Mouse (Mus musculus) lung, embryonic 15.5 days (tissue): Measurements from ENCODE around the gene Capn15. TPM values are rescaled to one million over a fixed set of nuclear protein-coding genes. Genes with fewer than 3 reads are reported as not detected.

ENCODE experiments used
- ATAC-seq: fragments of 200-750 bp; cut with Nextera tagmentation; 2 replicates; pipeline ENCODE4 v1.8.0; 2017; ENCODE audit warnings: moderate number of reproducible peaks, borderline replicate concordance; ENCODE audit not compliant: low FRiP score, low TSS enrichment; ENCODE audit errors: extremely low read depth
- H3K27ac ChIP-seq: fragments of 300-500 bp; sonication (generic); 2 replicates; pipeline ENCODE4 v1.5.1; 2015; ENCODE audit warnings: moderate library complexity, mild to moderate bottlenecking, inconsistent platforms
- H3K27me3 ChIP-seq: fragments of 300-500 bp; sonication (generic); 2 replicates; pipeline ENCODE4 v1.6.1; 2015; ENCODE audit warnings: inconsistent platforms
- H3K36me3 ChIP-seq: fragments of 300-500 bp; sonication (generic); 2 replicates; pipeline ENCODE4 v1.6.1; 2015; ENCODE audit warnings: inconsistent platforms
- H3K4me1 ChIP-seq: fragments of 300-500 bp; sonication (generic); 2 replicates; pipeline ENCODE4 v1.6.1; 2015; ENCODE audit warnings: inconsistent platforms
- H3K4me2 ChIP-seq: fragments of 300-500 bp; sonication (generic); 2 replicates; pipeline ENCODE4 v1.6.1; 2015; ENCODE audit warnings: inconsistent platforms, mild to moderate bottlenecking, moderate library complexity
- H3K4me3 ChIP-seq: fragments of 300-500 bp; sonication (generic); 2 replicates; pipeline ENCODE4 v1.5.1; 2015; ENCODE audit warnings: mild to moderate bottlenecking, inconsistent platforms
- H3K9ac ChIP-seq: fragments of 300-500 bp; sonication (generic); 2 replicates; pipeline ENCODE4 v1.6.1; 2015; ENCODE audit warnings: inconsistent platforms
- H3K9me3 ChIP-seq: fragments of 300-500 bp; sonication (generic); 2 replicates; pipeline ENCODE4 v1.6.1; 2016; ENCODE audit warnings: inconsistent platforms
- WGBS: fragments of 180-500 bp; shearing (Covaris S2); methylation state at CpG from one replicate; pipeline ENCODE4 v1.1.7; 2015; 5-methylcytosine and 5-hydroxymethylcytosine counted together
- polyA plus RNA-seq: library from polyadenylated mRNA; unstranded; fragments of >200 nt; fragmentation: Nextera tagmentation; extraction: Ambion mirVana; gene quantifications from 2 replicates; pipeline ENCODE4 v1.2.1, GENCODE M21; 2015

Gene Capn15
- polyA plus RNA-seq, 1 experiment from 2014 or later, result 21.9 TPM

DNA sequence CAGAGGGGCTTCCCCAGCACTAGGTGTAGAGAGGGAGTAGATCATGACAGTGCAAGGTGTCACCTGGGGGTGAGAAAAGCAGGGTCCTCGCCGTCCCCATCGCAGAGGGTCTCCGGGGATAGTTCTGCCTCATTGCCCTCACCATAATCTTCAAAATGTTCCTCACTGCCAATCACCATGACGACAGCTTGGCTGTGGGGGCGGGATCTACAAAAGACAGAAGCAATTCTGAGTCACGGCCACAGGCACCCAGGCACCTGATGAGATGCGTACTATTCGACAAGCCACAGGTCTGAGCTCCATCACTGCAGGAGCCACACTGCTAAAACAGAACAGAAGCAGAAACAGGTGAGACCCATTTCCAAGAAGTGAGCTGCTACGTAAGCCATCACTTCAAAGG, 28.1 kb upstream of the Capn15 start:
- ATAC-seq, result no peak
- peaks cover 5% of the 10 kb centered on the region; the same call in 1 of the 2 replicates for H3K4me1 ChIP-seq
- H3K27ac ChIP-seq, result no peak overlapping the region
- no peak overlapping the region for H3K4me2 ChIP-seq
- H3K4me3 ChIP-seq, result no peak overlapping the region
- 83% methylated on average over 10 of the region's 10 CpGs for WGBS
- H3K36me3 ChIP-seq, result peaks cover 20% of the 10 kb centered on the region; the same call in 1 of the 2 replicates
- no peak overlapping the region for H3K9ac ChIP-seq
- H3K9me3 ChIP-seq, result no peaks in the 10 kb centered on the region
- H3K27me3 ChIP-seq, result no peaks in the 10 kb centered on the region

DNA sequence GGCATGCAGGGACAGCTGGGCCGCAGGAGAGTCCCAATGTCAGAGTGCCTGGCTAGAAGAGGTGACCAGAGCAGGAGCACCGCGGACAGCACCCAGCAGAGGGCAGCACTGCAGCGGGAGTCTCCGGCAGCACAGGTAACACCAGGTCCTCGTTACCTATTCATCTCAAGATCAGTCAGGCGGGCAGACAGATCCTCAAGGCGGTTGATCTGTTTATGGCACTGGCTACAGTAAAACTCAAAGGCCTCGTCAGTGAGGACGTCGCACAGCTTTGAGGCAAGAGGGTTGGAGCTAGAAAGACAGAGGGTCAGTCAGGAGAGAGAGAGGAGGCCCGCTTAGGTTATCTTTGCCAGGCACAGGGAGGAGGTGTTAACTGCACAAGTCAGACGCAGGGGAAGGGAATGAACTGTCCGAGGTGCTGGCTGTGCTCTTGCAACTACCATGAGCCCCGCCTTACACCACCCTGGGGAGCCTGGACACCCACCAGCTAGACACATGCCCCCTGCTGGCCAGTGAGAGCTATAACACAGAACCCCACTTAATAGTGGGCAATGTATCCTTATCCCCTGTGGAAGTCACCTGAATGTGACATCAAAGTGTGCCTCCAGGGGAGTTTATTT, 26.4 kb upstream of the Capn15 start:
- Histone ChIP-seq H3K4me3 (no peak overlapping the region), H3K27me3 (no peaks in the 10 kb centered on the region), H3K9me3 (no peaks in the 10 kb centered on the region), H3K27ac (no peak overlapping the region), H3K36me3 (peaks cover 20% of the 10 kb centered on the region; the same call in 1 of the 2 replicates), H3K4me1 (peaks cover 5% of the 10 kb centered on the region; the same call in 1 of the 2 replicates), H3K9ac (no peak overlapping the region), H3K4me2 (peak overlapping the region; percentile 31; the same call in 1 of the 2 replicates)
- peak; percentile 69 for ATAC-seq
- WGBS, result 8% methylated on average over 15 of the region's 15 CpGs

DNA sequence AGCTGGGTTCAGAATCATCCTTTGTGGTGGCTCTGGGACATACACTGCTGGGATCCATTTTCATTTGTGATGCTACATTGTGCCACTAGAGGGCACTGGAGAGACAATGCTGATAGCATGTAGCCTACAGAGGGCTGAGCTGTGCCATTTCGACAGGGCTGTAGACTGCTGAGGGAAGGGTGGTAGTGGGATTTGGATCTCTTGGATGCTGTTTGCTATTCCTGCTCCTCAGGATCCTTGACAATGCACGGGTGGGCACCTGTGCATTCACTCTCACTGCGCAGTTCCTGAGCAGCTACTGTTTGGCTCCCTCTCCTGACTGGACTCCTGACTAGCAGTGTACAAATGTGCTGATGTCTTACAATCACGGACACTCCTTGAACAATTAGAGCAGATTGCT, 23.9 kb upstream of the Capn15 start:
- Histone ChIP-seq H3K27ac (no peak overlapping the region), H3K4me1 (peaks cover 9% of the 10 kb centered on the region; the same call in 1 of the 2 replicates), H3K9me3 (no peaks in the 10 kb centered on the region), H3K9ac (no peak overlapping the region), H3K36me3 (peaks cover 15% of the 10 kb centered on the region; the same call in 1 of the 2 replicates), H3K4me2 (no peak overlapping the region), H3K4me3 (no peak overlapping the region), H3K27me3 (no peaks in the 10 kb centered on the region)
- WGBS, result 31% methylated on average over 4 of the region's 4 CpGs
- peak; percentile 49; the same call in 1 of the 2 replicates for ATAC-seq

DNA sequence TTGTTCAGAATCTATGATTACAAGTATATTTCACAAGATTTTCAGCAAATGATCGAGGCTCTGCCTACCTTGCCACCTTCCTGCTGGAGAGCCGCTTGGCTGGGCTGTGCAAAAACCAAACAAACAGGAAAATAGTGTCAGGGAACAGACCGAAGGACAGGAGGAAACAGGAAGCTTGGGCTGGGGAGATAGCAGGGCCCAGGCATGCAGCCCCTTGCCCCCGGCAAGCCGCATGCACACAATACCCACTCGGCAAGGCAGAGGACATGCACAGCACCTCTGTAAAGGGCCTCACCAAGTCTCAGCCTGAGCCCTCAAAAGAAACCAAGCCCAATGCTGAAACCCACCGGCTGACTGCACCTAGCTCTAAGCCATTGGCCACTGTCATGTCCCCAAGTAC, 23.2 kb upstream of the Capn15 start:
- Histone ChIP-seq H3K4me2 (no peak overlapping the region), H3K4me3 (no peak overlapping the region), H3K36me3 (peaks cover 12% of the 10 kb centered on the region; the same call in 1 of the 2 replicates), H3K9ac (no peak overlapping the region), H3K4me1 (peaks cover 9% of the 10 kb centered on the region; the same call in 1 of the 2 replicates), H3K27ac (peak overlapping the region; percentile 76; the same call in 1 of the 2 replicates), H3K27me3 (no peaks in the 10 kb centered on the region), H3K9me3 (no peaks in the 10 kb centered on the region)
- no peak for ATAC-seq
- 73% methylated on average over 7 of the region's 7 CpGs for WGBS

DNA sequence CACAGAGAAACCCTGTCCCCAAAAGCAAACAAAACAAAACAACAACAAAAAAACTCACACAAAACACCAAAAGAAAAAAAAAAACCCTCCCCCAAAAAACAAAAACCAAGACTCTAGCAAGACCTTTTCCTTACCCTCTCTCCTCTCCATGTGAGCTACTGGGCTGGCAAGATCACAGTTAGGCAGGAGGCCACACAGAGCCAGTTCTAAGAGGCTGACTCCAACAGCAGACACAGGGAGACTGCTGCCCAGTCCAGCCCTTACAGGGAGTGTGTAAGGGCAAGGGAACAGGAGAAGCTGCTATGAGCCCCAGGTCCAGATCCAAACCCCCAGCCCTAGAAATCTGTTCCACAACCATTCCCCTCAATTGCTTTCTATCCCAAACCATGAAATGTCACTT, 22.7 kb upstream of the Capn15 start:
- Histone ChIP-seq H3K27me3 (no peaks in the 10 kb centered on the region), H3K36me3 (peaks cover 9% of the 10 kb centered on the region; the same call in 1 of the 2 replicates), H3K27ac (peak overlapping the region; percentile 76), H3K9me3 (no peaks in the 10 kb centered on the region), H3K4me1 (peaks cover 9% of the 10 kb centered on the region; the same call in 1 of the 2 replicates), H3K9ac (no peak overlapping the region), H3K4me2 (no peak overlapping the region), H3K4me3 (no peak overlapping the region)
- ATAC-seq, result no peak

DNA sequence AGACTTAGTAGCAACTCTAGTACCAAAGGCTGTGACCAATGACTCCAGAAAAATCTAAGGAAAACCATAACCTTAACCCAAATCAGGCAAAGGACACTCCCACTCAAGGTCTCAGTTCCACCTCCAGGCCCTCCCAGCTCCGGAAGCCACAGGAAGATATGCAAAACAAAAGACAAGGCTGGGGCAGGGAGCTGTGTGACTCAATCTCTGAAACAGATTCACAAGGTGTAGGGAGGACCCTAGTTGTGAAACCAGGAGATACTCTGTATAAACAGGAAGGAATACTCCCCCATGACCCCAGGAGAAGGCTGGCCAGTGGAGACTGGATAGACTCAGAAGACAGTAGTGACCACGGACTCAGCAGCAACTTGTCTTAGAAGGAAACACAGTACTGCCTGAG, 22.1 kb upstream of the Capn15 start:
- H3K27me3 ChIP-seq, result no peaks in the 10 kb centered on the region
- ATAC-seq, result no peak
- H3K9me3 ChIP-seq, result no peaks in the 10 kb centered on the region
- WGBS, result 51% methylated on average over 2 of the region's 2 CpGs
- H3K4me2 ChIP-seq, result no peak overlapping the region
- H3K9ac ChIP-seq, result no peak overlapping the region
- H3K36me3 ChIP-seq, result peaks cover 6% of the 10 kb centered on the region; the same call in 1 of the 2 replicates
- H3K27ac ChIP-seq, result peak overlapping the region; percentile 76
- peaks cover 9% of the 10 kb centered on the region; the same call in 1 of the 2 replicates for H3K4me1 ChIP-seq
- H3K4me3 ChIP-seq, result no peak overlapping the region

DNA sequence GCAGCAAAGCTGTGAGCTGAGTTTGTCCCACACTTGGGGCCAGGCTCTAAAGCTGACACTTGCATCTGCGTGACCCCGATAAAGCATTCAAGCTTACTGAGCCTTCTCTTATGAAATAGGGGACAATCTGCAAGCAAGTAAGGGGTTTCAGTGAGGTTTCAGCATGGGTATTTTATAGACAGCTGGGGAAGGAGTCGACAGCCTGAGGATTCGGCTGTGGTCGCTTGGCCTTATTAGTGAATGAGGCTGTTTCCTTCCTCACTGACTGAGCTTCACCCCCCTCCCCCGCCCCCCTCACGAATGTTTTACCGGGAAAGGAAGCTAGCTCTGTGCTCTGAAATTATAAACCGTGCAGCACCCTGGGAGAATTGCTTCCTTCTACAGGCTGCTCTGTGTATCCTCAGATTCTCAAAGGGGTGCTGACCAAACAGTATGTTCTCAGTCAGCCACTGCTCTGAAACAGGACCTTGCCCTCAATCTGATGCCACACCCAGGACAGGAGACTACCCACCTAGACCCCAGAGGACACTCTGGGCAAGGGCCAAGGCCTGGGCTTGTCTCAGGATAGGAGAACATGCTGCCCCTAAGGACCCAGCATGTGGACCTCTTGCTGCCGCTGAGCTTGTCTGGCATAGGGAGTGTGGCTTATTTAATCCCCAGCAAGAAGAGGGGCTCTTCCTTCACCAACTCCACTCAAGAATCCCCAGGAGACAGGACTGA, 20.3 kb upstream of the Capn15 start:
- H3K4me2 ChIP-seq, result no peak overlapping the region

DNA sequence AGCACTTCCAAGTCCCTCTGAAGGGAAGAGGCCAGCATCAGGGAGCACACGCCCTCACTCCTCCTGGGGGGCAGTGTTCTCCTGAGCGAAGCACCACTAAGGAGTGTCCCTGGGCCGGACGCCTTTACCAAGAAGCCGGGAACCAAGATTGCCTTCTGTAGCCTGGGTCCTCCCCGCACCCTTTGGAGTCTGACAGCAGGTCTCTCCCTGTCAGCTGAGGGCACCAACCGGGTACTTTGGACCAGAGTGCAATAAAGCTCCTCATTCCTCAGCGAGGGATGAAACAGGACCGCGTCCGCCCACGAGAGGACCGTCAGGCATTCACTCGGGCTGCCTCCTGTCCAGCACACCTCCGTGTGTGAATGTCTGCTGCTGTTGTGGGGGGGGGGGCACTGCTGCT, 19.1 kb upstream of the Capn15 start:
- 90% methylated on average over 15 of the region's 15 CpGs for WGBS
- Histone ChIP-seq H3K9me3 (no peaks in the 10 kb centered on the region), H3K36me3 (peaks cover 6% of the 10 kb centered on the region; the same call in 1 of the 2 replicates), H3K4me1 (peaks cover 4% of the 10 kb centered on the region; the same call in 1 of the 2 replicates), H3K4me2 (no peak overlapping the region), H3K9ac (no peak overlapping the region), H3K27ac (no peak overlapping the region), H3K27me3 (no peaks in the 10 kb centered on the region), H3K4me3 (no peak overlapping the region)
- no peak for ATAC-seq

More for the DNA sequence above, 20.3 kb upstream of the Capn15 start:
- no peaks in the 10 kb centered on the region for H3K9me3 ChIP-seq
- no peak overlapping the region for H3K4me3 ChIP-seq
- no peak for ATAC-seq
- H3K9ac ChIP-seq, result no peak overlapping the region
- H3K27me3 ChIP-seq, result no peaks in the 10 kb centered on the region
- peaks cover 6% of the 10 kb centered on the region; the same call in 1 of the 2 replicates for H3K36me3 ChIP-seq
- 75% methylated on average over 10 of the region's 10 CpGs for WGBS
- peak overlapping the region; percentile 33; the same call in 1 of the 2 replicates for H3K27ac ChIP-seq
- H3K4me1 ChIP-seq, result peaks cover 4% of the 10 kb centered on the region; the same call in 1 of the 2 replicates

DNA sequence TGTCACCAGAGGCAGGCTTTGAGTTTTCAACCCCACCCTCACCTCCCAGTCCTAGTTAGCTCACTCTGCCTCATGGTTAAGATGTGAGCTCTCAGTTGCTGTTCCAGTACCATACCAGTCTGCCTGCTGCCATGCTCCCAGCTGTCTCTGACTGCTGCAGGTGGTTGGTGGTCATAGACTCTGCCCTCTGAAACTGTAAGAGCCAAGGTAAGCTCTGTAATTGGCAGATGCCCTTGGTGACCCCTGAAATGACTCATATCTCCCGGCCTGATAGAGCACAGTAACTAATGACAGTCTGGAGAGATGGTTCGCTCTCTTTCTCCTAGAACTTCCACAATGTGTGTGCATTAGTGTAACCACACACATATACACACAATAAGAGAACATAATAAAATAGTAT, 18.3 kb upstream of the Capn15 start:
- no peak for ATAC-seq
- no peak overlapping the region for H3K9ac ChIP-seq

DNA sequence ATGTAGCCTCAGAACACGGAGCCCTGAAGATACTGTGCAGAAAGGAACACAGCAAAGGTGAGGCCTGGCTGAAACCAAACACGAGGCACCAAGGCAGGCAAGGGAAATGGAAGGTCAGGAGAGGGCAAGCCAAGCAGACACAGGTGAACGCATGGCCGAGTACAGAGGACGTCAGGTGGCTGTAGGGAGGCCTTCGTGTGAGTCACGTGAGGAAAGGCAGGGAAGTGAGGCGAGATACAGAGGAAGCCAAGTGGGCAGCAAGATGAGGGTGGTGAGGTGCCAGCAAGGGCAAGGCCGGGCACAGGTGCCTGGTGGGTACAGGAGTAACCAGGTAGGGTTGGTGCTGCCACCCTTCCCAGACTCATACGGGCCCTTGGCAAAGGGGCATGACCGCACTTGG, 12.8 kb upstream of the Capn15 start:
- Histone ChIP-seq H3K4me3 (no peak overlapping the region), H3K4me1 (no peaks in the 10 kb centered on the region), H3K4me2 (no peak overlapping the region), H3K27me3 (no peaks in the 10 kb centered on the region), H3K9ac (no peak overlapping the region), H3K36me3 (peaks cover 10% of the 10 kb centered on the region; the same call in 1 of the 2 replicates), H3K9me3 (no peaks in the 10 kb centered on the region), H3K27ac (no peak overlapping the region)
- WGBS, result 90% methylated on average over 11 of the region's 11 CpGs
- no peak for ATAC-seq

More for the DNA sequence above, 18.3 kb upstream of the Capn15 start:
- WGBS, result 84% methylated on average over 2 of the region's 2 CpGs
- no peaks in the 10 kb centered on the region for H3K9me3 ChIP-seq
- no peak overlapping the region for H3K4me2 ChIP-seq
- no peak overlapping the region for H3K27ac ChIP-seq
- 0 out of 2 replicates have a peak, but pooled peaks cover 4% of the 10 kb centered on the region for H3K4me1 ChIP-seq
- H3K36me3 ChIP-seq, result peaks cover 7% of the 10 kb centered on the region; the same call in 1 of the 2 replicates
- H3K27me3 ChIP-seq, result no peaks in the 10 kb centered on the region
- no peak overlapping the region for H3K4me3 ChIP-seq

DNA sequence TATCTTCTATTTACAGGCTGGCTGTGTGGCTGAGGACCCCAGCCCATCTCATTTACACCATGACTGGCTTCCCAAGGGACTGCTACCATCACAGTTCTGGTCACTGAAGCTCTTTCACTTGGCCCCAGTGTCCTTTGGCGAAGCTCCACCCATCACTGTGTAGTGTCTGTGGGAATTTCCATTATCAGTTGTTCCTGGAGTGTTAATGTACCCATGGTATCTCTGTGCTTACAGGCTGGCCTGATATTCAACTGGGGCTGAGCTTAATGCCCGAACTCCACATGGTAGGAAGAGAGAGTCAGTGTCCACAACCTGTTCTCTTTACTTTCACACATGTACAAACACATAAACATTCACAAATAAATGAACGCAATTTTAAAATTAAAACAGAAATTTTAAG, 7.9 kb upstream of the Capn15 start:
- Histone ChIP-seq H3K36me3 (peaks cover 36% of the 10 kb centered on the region), H3K9me3 (no peaks in the 10 kb centered on the region), H3K27me3 (no peaks in the 10 kb centered on the region), H3K4me1 (no peaks in the 10 kb centered on the region), H3K27ac (no peak overlapping the region), H3K4me3 (no peak overlapping the region), H3K9ac (no peak overlapping the region), H3K4me2 (no peak overlapping the region)
- 76% methylated on average over 3 of the region's 3 CpGs for whole genome bisulfite sequencing
- no peak for ATAC-seq

DNA sequence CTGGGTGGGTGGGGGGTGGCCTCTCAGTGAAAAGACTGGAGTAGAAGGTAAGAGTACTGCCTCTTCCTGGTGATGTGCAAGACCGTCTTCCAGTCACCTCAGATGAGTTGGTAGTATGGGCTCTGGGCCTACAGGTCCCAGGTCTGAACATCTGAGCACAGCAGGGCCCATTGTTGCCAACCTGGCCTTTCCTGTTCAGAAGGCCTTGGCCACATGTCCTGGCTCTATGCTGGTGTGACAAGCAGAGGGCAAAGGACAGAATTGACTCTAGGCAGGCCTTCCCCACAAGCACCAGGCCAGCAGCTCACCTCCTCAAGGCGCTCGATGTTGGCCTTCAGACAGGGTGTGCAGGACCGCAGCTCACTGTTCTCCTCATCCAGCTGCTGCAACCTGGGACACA, 6.7 kb upstream of the Capn15 start:
- no peak for ATAC-seq
- Histone ChIP-seq H3K27me3 (no peaks in the 10 kb centered on the region), H3K36me3 (peaks cover 36% of the 10 kb centered on the region), H3K4me1 (no peaks in the 10 kb centered on the region), H3K9ac (no peak overlapping the region), H3K4me3 (no peak overlapping the region), H3K27ac (no peak overlapping the region), H3K4me2 (no peak overlapping the region), H3K9me3 (no peaks in the 10 kb centered on the region)
- 93% methylated on average over 4 of the region's 4 CpGs for WGBS
